Mouse (Mus musculus): ENCODE data around the gene Rbbp6. TPM values are rescaled to one million over a fixed set of nuclear protein-coding genes. Genes with fewer than 3 reads are reported as not detected.

The Rbbp6 gene
- total RNA-seq, 2 experiments from 2014 or later = 49.0 to 64.5 TPM

GRCm38 (mm10) chr7:122970864-122971420, 5.5 kb downstream of the Rbbp6 start:
- DNase-seq = peak; percentile 35

GRCm38 (mm10) chr7:122972006-122972689, 6.7 kb downstream of the Rbbp6 start:
- no peak for DNase-seq

- no peak for DNase-seq
Measured at GRCm38 (mm10) chr7:122979514-122979913, 14.0 kb downstream of the Rbbp6 start.

- no peak for DNase-seq
Measured at GRCm38 (mm10) chr7:122998189-122998588, 32.7 kb downstream of the Rbbp6 start.

GRCm38 (mm10) chr7:122999871-123000396, 34.4 kb downstream of the Rbbp6 start:
- no peak for DNase-seq

GRCm38 (mm10) chr7:123000796-123001195, 35.3 kb downstream of the Rbbp6 start:
- DNase-seq = no peak

GRCm38 (mm10) chr7:123001341-123002027, 36.0 kb downstream of the Rbbp6 start:
- no peak for DNase-seq

GRCm38 (mm10) chr7:123002028-123002410, 36.5 kb downstream of the Rbbp6 start:
- DNase-seq = no peak

GRCm38 (mm10) chr7:123003207-123003606, 37.7 kb downstream of the Rbbp6 start:
- no peak for DNase-seq

- no peak for DNase-seq
Measured at GRCm38 (mm10) chr7:123004442-123004841, 39.0 kb downstream of the Rbbp6 start.

GRCm38 (mm10) chr7:123006251-123006650, 40.8 kb downstream of the Rbbp6 start:
- DNase-seq = no peak

- no peak for DNase-seq
Measured at GRCm38 (mm10) chr7:123007743-123008142, 42.3 kb downstream of the Rbbp6 start.

- DNase-seq = no peak
Measured at GRCm38 (mm10) chr7:123013466-123013865, 48.0 kb downstream of the Rbbp6 start.

GRCm38 (mm10) chr7:123014729-123015128, 49.2 kb downstream of the Rbbp6 start:
- DNase-seq = no peak

- peak; percentile 53 for DNase-seq
Measured at GRCm38 (mm10) chr7:123017627-123018026, 52.1 kb downstream of the Rbbp6 start.

GRCm38 (mm10) chr7:123025123-123025522, 59.6 kb downstream of the Rbbp6 start:
- no peak for DNase-seq

- DNase-seq = no peak
Measured at GRCm38 (mm10) chr7:123030295-123030694, 64.8 kb downstream of the Rbbp6 start.

GRCm38 (mm10) chr7:123030709-123031181, 65.3 kb downstream of the Rbbp6 start:
- peak; percentile 64 for DNase-seq

- DNase-seq = no peak
Measured at GRCm38 (mm10) chr7:123031211-123031743, 65.8 kb downstream of the Rbbp6 start.

- no peak for DNase-seq
Measured at GRCm38 (mm10) chr7:123035314-123035713, 69.8 kb downstream of the Rbbp6 start.

- DNase-seq = no peak
Measured at GRCm38 (mm10) chr7:123039302-123039701, 73.8 kb downstream of the Rbbp6 start.

- DNase-seq = no peak
Measured at GRCm38 (mm10) chr7:123045146-123045545, 79.7 kb downstream of the Rbbp6 start.

All from adrenal gland, postnatal 10 days (tissue).